Mouse (Mus musculus): ENCODE results near the gene Tfap4.

- TF ChIP-seq CTCF (IDR thresholded peaks at IDR 0.05; ENCODE audit: low read depth) (no peak), EP300 (IDR thresholded peaks at IDR 0.05; ENCODE audit: low read depth) (no peak)
Measured at GRCm38 (mm10) chr16:4501703-4502102, 58.0 kb downstream of the Tfap4 start.

Measured in liver, embryonic 14.5 days (tissue).